15 mouse cellular contexts compared by ENCODE assay signal in the genomic region with DNA sequence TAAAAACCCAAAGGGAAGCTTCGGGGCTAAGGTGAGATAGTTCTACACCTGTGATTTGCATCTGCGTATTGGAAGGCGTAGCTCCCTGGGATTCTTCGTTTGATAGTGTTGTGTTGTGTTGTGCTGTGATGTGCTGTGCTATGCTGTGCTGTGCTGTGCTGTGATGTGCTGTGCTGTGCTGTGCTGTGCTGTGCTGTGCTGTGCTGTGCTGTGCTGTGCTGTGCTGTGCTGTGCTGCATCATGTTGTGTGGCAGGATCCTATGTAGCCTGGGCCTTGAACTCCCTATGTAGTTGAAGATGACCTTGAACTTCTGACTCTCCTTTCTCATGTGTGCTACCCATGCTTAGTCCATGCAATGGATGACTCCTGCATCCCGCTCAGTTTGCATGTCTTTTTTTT.
"Had no signal": no experiment of that assay in that cellular context is flagged by ENCODE, and none has a peak within 500 bp of the region (broad histone marks: within the 10 kb centered on the region; RNA-seq: fewer than 3 reads in every experiment).

No protein-coding gene starts in this region.

- DNase-seq: liver, postnatal 0 days; lung, adult 2 months; lung, postnatal 14 days; lung, postnatal 36 days; midbrain, embryonic 14.5 days; retina, postnatal 1 day; right cerebral cortex, adult 18-20 months; right cerebral cortex, postnatal 25 days; right cerebral cortex, postnatal 4 days; spleen, adult 18-20 months; thymus, adult 18-20 months; thymus, postnatal 14 days; thymus, postnatal 36 days had no signal

- ATAC-seq: liver, postnatal 0 days; lung, postnatal 0 days; midbrain, embryonic 16.5 days had no signal
